Mouse (Mus musculus): Measurements from ENCODE around the gene Eme2.

The Eme2 gene

GRCm38 (mm10) chr17:24874405-24874745 lies 20.5 kb downstream of the Eme2 start:
- DNase-seq: no peak

- no peak for DNase-seq
These were observed 21.0 kb downstream of the Eme2 start for GRCm38 (mm10) chr17:24873695-24874404.

GRCm38 (mm10) chr17:24867914-24868313 lies 27.0 kb downstream of the Eme2 start:
- DNase-seq: no peak

- DNase-seq: peak; percentile 90 to 92
These were observed 29.1 kb downstream of the Eme2 start, which contains the start of gene Igfals for GRCm38 (mm10) chr17:24865776-24866175. Igfals (plus strand) TSS chr17:24865997.

GRCm38 (mm10) chr17:24861785-24862184 lies 33.1 kb downstream of the Eme2 start:
- no peak for DNase-seq

GRCm38 (mm10) chr17:24860076-24860475 lies 34.8 kb downstream of the Eme2 start:
- no peak for DNase-seq

GRCm38 (mm10) chr17:24858967-24859366 lies 35.9 kb downstream of the Eme2 start:
- DNase-seq: peak; percentile 48 to 60

GRCm38 (mm10) chr17:24857831-24858470 lies 36.9 kb downstream of the Eme2 start:
- no peak for DNase-seq

- no peak for DNase-seq
These were observed 38.3 kb downstream of the Eme2 start for GRCm38 (mm10) chr17:24856589-24856988.

- DNase-seq: no peak
These were observed 38.9 kb downstream of the Eme2 start for GRCm38 (mm10) chr17:24855838-24856464.

GRCm38 (mm10) chr17:24851381-24852125 lies 43.3 kb downstream of the Eme2 start:
- no peak for DNase-seq

- DNase-seq: no peak
These were observed 44.1 kb downstream of the Eme2 start for GRCm38 (mm10) chr17:24850773-24851127.

GRCm38 (mm10) chr17:24850065-24850772 lies 44.7 kb downstream of the Eme2 start, which contains the start of gene Fahd1:
Fahd1 (minus strand) TSS chr17:24850364.
- peak; percentile 95 to 97 for DNase-seq

GRCm38 (mm10) chr17:24849733-24850064 lies 45.2 kb downstream of the Eme2 start:
- DNase-seq: no peak

GRCm38 (mm10) chr17:24848600-24849031 lies 46.3 kb downstream of the Eme2 start:
- DNase-seq: no peak

GRCm38 (mm10) chr17:24847386-24847785 lies 47.5 kb downstream of the Eme2 start:
- no peak for DNase-seq

- no peak for DNase-seq
These were observed 50.4 kb downstream of the Eme2 start for GRCm38 (mm10) chr17:24844525-24844924.

GRCm38 (mm10) chr17:24842631-24843030 lies 52.3 kb downstream of the Eme2 start:
- DNase-seq: peak in 1 of 2 experiments; percentile 36

- DNase-seq: peak; percentile 62 to 78
These were observed 53.8 kb downstream of the Eme2 start for GRCm38 (mm10) chr17:24841133-24841532.

- DNase-seq: no peak
These were observed 54.5 kb downstream of the Eme2 start for GRCm38 (mm10) chr17:24840341-24840740.

- DNase-seq: no peak
These were observed 55.0 kb downstream of the Eme2 start, which contains the start of gene Hagh for GRCm38 (mm10) chr17:24839842-24840241. Hagh (plus strand) TSS chr17:24840143.

Measured in cerebellum, postnatal 25 days (tissue).